Mouse (Mus musculus) hindbrain, embryonic 12.5 days (tissue): ENCODE data around the gene Wwox. TPM values are rescaled to one million over a fixed set of nuclear protein-coding genes. Genes with fewer than 3 reads are reported as not detected.
A peak's percentile ranks its signal among the peaks of the same experiment; 100 is the strongest.

Experiments
- ATAC-seq: fragments of 200-750 bp; cut with Nextera tagmentation; 2 replicates; pipeline ENCODE4 v1.8.0; 2017; ENCODE audit warnings: moderate TSS enrichment; ENCODE audit not compliant: low FRiP score
- H3K27ac ChIP-seq: fragments of 300-500 bp; sonication (generic); 2 replicates; pipeline ENCODE4 v1.5.1; 2016; ENCODE audit warnings: mild to moderate bottlenecking
- H3K27me3 ChIP-seq: fragments of 300-500 bp; sonication (generic); 2 replicates; pipeline ENCODE4 v1.6.1; 2016; ENCODE audit warnings: mild to moderate bottlenecking
- H3K36me3 ChIP-seq: fragments of 300-500 bp; sonication (generic); 2 replicates; pipeline ENCODE4 v1.6.1; 2016; ENCODE audit warnings: mild to moderate bottlenecking
- H3K4me1 ChIP-seq: fragments of 300-500 bp; sonication (generic); 2 replicates; pipeline ENCODE4 v1.6.1; 2016
- H3K4me2 ChIP-seq: fragments of 300-500 bp; sonication (generic); replicated peaks from 2 replicates; pipeline ENCODE4 v1.6.1; 2016; ENCODE audit warnings: mild to moderate bottlenecking
- H3K4me3 ChIP-seq: fragments of 300-500 bp; sonication (generic); 2 replicates; pipeline ENCODE4 v1.5.1; 2016; ENCODE audit warnings: mild to moderate bottlenecking
- H3K9ac ChIP-seq: fragments of 300-500 bp; sonication (generic); 2 replicates; pipeline ENCODE4 v1.6.1; 2016; ENCODE audit warnings: mild to moderate bottlenecking, moderate library complexity
- H3K9me3 ChIP-seq: fragments of 300-500 bp; sonication (generic); replicated peaks from 2 replicates; pipeline ENCODE4 v1.6.1; 2016; ENCODE audit warnings: mild to moderate bottlenecking
- whole genome bisulfite sequencing: fragments of 180-500 bp; shearing (Covaris S2); methylation state at CpG from one replicate; pipeline ENCODE4 v1.1.7; 2016; 5-methylcytosine and 5-hydroxymethylcytosine counted together
- polyA plus RNA-seq: library from polyadenylated mRNA; unstranded; fragments of >200 nt; fragmentation: Nextera tagmentation; extraction: Ambion mirVana; gene quantifications from 2 replicates; pipeline ENCODE4 v1.2.1, GENCODE M21; 2016

Wwox gene
- polyA plus RNA-seq, 1 experiment from 2014 or later, result 13.8 TPM

GRCm38 (mm10) chr8:114777271-114777980 lies 338.0 kb downstream of the Wwox start:
- WGBS, result 57% methylated on average over 10 of the region's 10 CpGs
- peaks cover 35% of the 10 kb centered on the region for H3K4me1 ChIP-seq

DNA sequence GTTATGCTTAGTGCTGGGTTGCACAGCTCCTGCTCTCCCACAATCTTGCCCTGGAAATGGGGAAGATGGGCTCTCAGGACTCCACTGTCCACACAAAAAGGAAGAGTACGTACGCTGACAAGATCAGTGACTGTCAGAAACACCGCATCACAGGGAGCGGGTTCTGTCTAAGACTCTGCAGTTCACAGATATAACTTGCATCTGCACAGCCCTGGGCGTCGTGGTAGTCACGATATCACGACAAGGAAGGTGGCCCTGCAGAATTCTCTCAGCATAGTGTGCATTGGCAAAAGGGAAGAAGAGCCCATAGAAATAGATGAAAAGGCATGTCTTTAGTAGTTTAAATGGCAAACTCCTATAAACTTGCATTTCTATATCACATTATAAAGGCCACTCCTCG lies 339.5 kb downstream of the Wwox start:
- 90% methylated on average over 9 of the region's 9 CpGs for WGBS

More at GRCm38 (mm10) chr8:114777271-114777980, 338.0 kb downstream of the Wwox start:
- Histone ChIP-seq H3K9ac (no peak overlapping the region), H3K4me3 (no peak overlapping the region), H3K9me3 (no peaks in the 10 kb centered on the region), H3K27me3 (no peaks in the 10 kb centered on the region), H3K27ac (no peak overlapping the region), H3K4me2 (no peak overlapping the region), H3K36me3 (no peaks in the 10 kb centered on the region)
- no peak for ATAC-seq

GRCm38 (mm10) chr8:114783321-114783720 lies 343.9 kb downstream of the Wwox start:
- WGBS, result 88% methylated on average over 8 of the region's 8 CpGs
- Histone ChIP-seq H3K9ac (no peak overlapping the region), H3K27me3 (no peaks in the 10 kb centered on the region), H3K4me2 (no peak overlapping the region), H3K9me3 (no peaks in the 10 kb centered on the region), H3K27ac (no peak overlapping the region), H3K4me1 (peaks cover 3% of the 10 kb centered on the region; the same call in 1 of the 2 replicates), H3K4me3 (no peak overlapping the region), H3K36me3 (no peaks in the 10 kb centered on the region)
- ATAC-seq, result no peak

More for the DNA sequence above, 339.5 kb downstream of the Wwox start:
- no peaks in the 10 kb centered on the region for H3K27me3 ChIP-seq
- ATAC-seq, result no peak
- no peak overlapping the region for H3K4me2 ChIP-seq
- H3K9me3 ChIP-seq, result no peaks in the 10 kb centered on the region
- H3K36me3 ChIP-seq, result no peaks in the 10 kb centered on the region
- H3K4me1 ChIP-seq, result peaks cover 21% of the 10 kb centered on the region
- H3K27ac ChIP-seq, result no peak overlapping the region
- no peak overlapping the region for H3K4me3 ChIP-seq
- no peak overlapping the region for H3K9ac ChIP-seq

GRCm38 (mm10) chr8:114785834-114786233 lies 346.4 kb downstream of the Wwox start:
- Histone ChIP-seq H3K4me1 (no peaks in the 10 kb centered on the region), H3K27me3 (no peaks in the 10 kb centered on the region), H3K9me3 (no peaks in the 10 kb centered on the region), H3K27ac (no peak overlapping the region), H3K36me3 (no peaks in the 10 kb centered on the region), H3K4me3 (no peak overlapping the region), H3K9ac (no peak overlapping the region), H3K4me2 (no peak overlapping the region)
- ATAC-seq, result no peak
- 88% methylated on average over 11 of the region's 11 CpGs for WGBS

GRCm38 (mm10) chr8:114789616-114790015 lies 350.2 kb downstream of the Wwox start:
- Histone ChIP-seq H3K9me3 (no peaks in the 10 kb centered on the region), H3K27ac (no peak overlapping the region), H3K4me3 (no peak overlapping the region), H3K4me1 (no peaks in the 10 kb centered on the region), H3K4me2 (no peak overlapping the region), H3K27me3 (no peaks in the 10 kb centered on the region), H3K9ac (no peak overlapping the region), H3K36me3 (no peaks in the 10 kb centered on the region)
- 90% methylated on average over 7 of the region's 7 CpGs for WGBS
- ATAC-seq, result no peak

DNA sequence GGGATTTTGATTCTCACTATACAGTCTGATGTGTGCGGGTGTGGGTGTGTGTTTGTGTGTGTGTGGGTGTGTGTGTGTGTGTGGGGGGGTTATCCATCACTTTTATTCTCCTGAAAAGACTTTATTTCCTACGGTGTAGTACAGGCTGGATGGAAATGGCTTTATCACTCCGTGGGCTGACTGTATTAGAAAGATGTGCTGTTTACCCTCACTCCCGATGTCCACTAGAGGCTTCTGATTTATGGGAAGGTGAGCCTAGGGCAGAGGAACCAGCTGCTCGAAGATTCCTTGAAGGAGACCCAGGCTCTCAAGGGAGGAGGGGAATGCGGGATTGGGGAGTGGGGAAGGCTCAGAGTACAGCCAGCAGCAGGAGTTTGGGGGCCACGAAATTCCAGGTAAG lies 351.3 kb downstream of the Wwox start:
- WGBS, result 77% methylated on average over 7 of the region's 7 CpGs
- Histone ChIP-seq H3K27me3 (no peaks in the 10 kb centered on the region), H3K4me1 (no peaks in the 10 kb centered on the region), H3K9me3 (no peaks in the 10 kb centered on the region), H3K36me3 (no peaks in the 10 kb centered on the region), H3K4me2 (no peak overlapping the region), H3K27ac (no peak overlapping the region), H3K4me3 (no peak overlapping the region), H3K9ac (no peak overlapping the region)
- no peak for ATAC-seq

DNA sequence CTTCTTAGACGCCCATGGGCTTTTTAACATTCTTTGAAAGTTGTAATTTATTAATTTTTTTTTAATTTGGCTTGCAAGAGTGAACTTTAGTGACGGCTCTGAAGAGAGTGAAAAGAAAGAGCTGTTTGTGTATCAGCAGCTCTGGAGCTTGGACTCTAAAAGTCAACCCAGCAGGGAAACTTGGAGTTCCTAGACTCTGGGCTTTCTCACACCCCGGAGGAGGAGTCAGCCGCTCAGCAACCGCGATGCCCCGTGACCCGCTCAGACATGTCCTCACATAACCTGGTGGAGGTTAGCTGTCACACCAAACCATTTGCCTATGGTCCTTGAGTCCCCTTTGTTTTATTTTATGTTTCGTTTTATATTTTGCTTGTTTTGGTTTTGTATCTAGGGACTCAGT lies 354.2 kb downstream of the Wwox start:
- Histone ChIP-seq H3K4me1 (no peaks in the 10 kb centered on the region), H3K4me3 (no peak overlapping the region), H3K4me2 (no peak overlapping the region), H3K27ac (no peak overlapping the region), H3K36me3 (no peaks in the 10 kb centered on the region), H3K9ac (no peak overlapping the region), H3K9me3 (no peaks in the 10 kb centered on the region), H3K27me3 (no peaks in the 10 kb centered on the region)
- no peak for ATAC-seq
- 84% methylated on average over 9 of the region's 9 CpGs for WGBS

DNA sequence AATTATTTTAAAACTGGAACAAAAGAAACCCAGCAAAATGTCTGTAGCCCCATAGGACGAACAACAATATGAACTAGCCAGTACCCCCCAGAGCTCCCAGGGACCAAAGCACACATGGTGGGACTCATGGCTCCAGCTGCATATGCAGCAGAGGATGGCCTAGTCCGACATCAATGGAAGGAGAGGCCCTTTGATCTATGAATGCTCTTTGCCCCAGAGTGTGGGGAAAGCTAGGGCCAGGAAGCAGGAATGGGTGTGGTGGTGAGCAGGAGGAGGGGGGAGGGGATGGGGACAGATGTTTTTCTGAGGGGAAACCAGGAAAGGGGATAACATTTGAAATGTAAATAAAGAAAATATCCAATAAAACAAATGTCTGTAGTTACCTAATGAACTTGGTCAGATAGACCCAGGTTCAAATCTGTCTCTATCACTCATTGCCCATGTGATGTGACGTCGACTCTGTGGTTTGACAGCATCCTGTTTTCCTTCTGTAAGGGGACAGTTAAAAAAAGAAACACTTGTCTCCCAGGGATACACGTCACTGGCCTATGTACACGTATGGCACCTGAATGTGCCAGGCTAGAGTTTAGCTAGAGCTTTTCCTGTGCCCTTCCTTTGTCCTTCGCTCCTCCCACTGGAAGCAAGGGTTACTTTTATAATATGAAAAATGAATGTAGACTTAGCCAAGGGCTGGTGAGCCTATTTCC lies 362.1 kb downstream of the Wwox start:
- no peaks in the 10 kb centered on the region for H3K36me3 ChIP-seq
- ATAC-seq, result no peak
- WGBS, result 64% methylated on average over 7 of the region's 7 CpGs
- no peak overlapping the region for H3K4me2 ChIP-seq
- H3K4me1 ChIP-seq, result no peaks in the 10 kb centered on the region
- H3K9me3 ChIP-seq, result no peaks in the 10 kb centered on the region
- H3K9ac ChIP-seq, result no peak overlapping the region
- no peaks in the 10 kb centered on the region for H3K27me3 ChIP-seq
- no peak overlapping the region for H3K4me3 ChIP-seq
- no peak overlapping the region for H3K27ac ChIP-seq

DNA sequence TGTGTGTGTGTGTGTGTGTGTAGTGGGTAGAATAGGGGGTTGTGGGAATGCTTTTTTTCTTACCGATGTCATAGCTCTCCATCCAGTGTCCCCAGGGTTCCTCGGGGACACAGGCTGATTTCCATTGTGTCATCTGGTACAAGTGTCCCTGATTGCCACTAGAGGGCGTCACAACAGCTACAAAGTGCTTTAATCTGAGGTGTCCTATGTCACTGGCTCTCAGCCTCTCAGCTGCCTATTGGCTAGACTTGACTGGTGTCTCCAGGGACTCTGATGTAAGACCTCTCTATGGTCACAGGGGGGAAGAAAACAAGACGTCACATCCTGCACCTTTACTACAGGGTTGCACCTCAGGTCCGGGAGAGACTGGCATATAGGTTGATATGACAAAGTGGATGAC lies 363.7 kb downstream of the Wwox start:
- Histone ChIP-seq H3K9me3 (no peaks in the 10 kb centered on the region), H3K27ac (no peak overlapping the region), H3K4me2 (no peak overlapping the region), H3K36me3 (no peaks in the 10 kb centered on the region), H3K9ac (no peak overlapping the region), H3K4me3 (no peak overlapping the region), H3K4me1 (0 out of 2 replicates have a peak, but pooled peaks cover 2% of the 10 kb centered on the region), H3K27me3 (no peaks in the 10 kb centered on the region)
- WGBS, result 65% methylated on average over 5 of the region's 5 CpGs
- no peak for ATAC-seq

DNA sequence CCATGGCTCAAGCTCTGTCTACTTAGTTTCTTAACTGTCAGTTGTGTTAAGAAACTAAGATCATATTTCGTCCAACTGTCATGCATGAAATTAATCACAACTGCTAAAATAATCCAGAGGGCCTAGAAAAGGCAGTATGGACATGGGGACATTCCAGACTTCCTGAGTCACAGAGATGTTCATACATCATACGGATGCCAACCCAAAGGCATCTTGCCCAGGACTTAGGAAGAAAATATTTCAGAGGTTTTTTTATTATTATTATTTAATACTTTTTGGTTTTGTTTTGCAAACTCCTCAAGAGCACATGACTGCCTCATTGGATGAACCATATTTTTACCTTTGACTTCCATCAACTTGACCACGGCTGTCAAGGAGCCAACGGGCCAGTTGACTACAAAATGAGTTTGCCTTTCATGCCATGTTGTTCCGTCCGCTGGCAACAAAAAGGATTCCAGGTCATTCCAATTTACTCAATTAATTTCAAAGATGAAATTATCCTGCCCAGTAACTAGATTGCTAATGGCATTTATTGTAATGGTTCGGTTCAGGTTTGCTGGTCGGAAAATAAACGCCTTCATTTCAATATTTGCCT lies 367.5 kb downstream of the Wwox start:
- no peak for ATAC-seq
- Histone ChIP-seq H3K36me3 (no peaks in the 10 kb centered on the region), H3K9ac (no peak overlapping the region), H3K4me2 (no peak overlapping the region), H3K27me3 (no peaks in the 10 kb centered on the region), H3K4me1 (0 out of 2 replicates have a peak, but pooled peaks cover 2% of the 10 kb centered on the region), H3K27ac (no peak overlapping the region), H3K9me3 (peaks cover 5% of the 10 kb centered on the region; the same call in 1 of the 2 replicates), H3K4me3 (no peak overlapping the region)
- WGBS, result 87% methylated on average over 9 of the region's 9 CpGs

GRCm38 (mm10) chr8:114807676-114808426 lies 368.4 kb downstream of the Wwox start:
- Histone ChIP-seq H3K36me3 (no peaks in the 10 kb centered on the region), H3K9ac (no peak overlapping the region), H3K4me3 (no peak overlapping the region), H3K27me3 (no peaks in the 10 kb centered on the region), H3K27ac (no peak overlapping the region), H3K9me3 (peaks cover 5% of the 10 kb centered on the region; the same call in 1 of the 2 replicates), H3K4me1 (0 out of 2 replicates have a peak, but pooled peaks cover 2% of the 10 kb centered on the region), H3K4me2 (no peak overlapping the region)
- 60% methylated on average over 22 of the region's 22 CpGs for WGBS
- ATAC-seq, result 0 out of 2 replicates have a peak, but pooled peaks have one; percentile 56

GRCm38 (mm10) chr8:114810470-114810869 lies 371.0 kb downstream of the Wwox start:
- no peak overlapping the region for H3K27ac ChIP-seq
- H3K36me3 ChIP-seq, result no peaks in the 10 kb centered on the region
- no peak overlapping the region for H3K9ac ChIP-seq
- H3K4me1 ChIP-seq, result 0 out of 2 replicates have a peak, but pooled peaks cover 2% of the 10 kb centered on the region
- 91% methylated on average over 5 of the region's 5 CpGs for WGBS
- ATAC-seq, result no peak
- no peaks in the 10 kb centered on the region for H3K27me3 ChIP-seq
- H3K4me2 ChIP-seq, result no peak overlapping the region
- H3K9me3 ChIP-seq, result peaks cover 5% of the 10 kb centered on the region; the same call in 1 of the 2 replicates
- no peak overlapping the region for H3K4me3 ChIP-seq
